In genomic region chr11:100518188-100518591, GRCm38 (mm10) we compare ENCODE assay signal across 8 mouse cellular contexts. TPM values are rescaled to one million over a fixed set of nuclear protein-coding genes. Genes with fewer than 3 reads are reported as not detected.
DNase-seq lines count a peak whose midpoint lies in the region; ATAC-seq and TF ChIP-seq lines count a peak whose summit lies in the region.
"Had no signal": no experiment of that assay in that cellular context is flagged by ENCODE, and none has a peak within 500 bp of the region (broad histone marks: within the 10 kb centered on the region; RNA-seq: fewer than 3 reads in every experiment).

No protein-coding gene starts in this region.

- no peak overlapping the region for H3K9ac ChIP-seq in kidney, embryonic 16.5 days (replicated peaks; ENCODE audit: low read length)
- no peak overlapping the region for H3K9ac ChIP-seq in stomach, postnatal 0 days (ENCODE audit: low read length)
- H3K9ac ChIP-seq: midbrain, embryonic 12.5 days had no signal

- no peaks in the 10 kb centered on the region for H3K27me3 ChIP-seq in kidney, embryonic 16.5 days (ENCODE audit: insufficient read depth, low read length)
- H3K27me3 ChIP-seq in stomach, postnatal 0 days (ENCODE audit: control insufficient read depth, insufficient read depth, low read length), result no peaks in the 10 kb centered on the region
- H3K27me3 ChIP-seq: midbrain, embryonic 12.5 days had no signal

- TF ChIP-seq CTCF in stomach, postnatal 0 days (IDR thresholded peaks at IDR 0.05; ENCODE audit: low read depth), result no peak

- WGBS in kidney, embryonic 16.5 days, result 39% methylated on average over 5 of the region's 5 CpGs
- WGBS in stomach, postnatal 0 days, result 58% methylated on average over 5 of the region's 5 CpGs

- H3K36me3 ChIP-seq in kidney, embryonic 16.5 days (ENCODE audit: insufficient read depth, low read length), result peaks cover 67% of the 10 kb centered on the region
- peaks cover 45% of the 10 kb centered on the region for H3K36me3 ChIP-seq in stomach, postnatal 0 days (ENCODE audit: control insufficient read depth, insufficient read depth, low read length)

- H3K4me1 ChIP-seq in kidney, embryonic 16.5 days (ENCODE audit: insufficient read depth, low read length), result peaks cover 20% of the 10 kb centered on the region
- H3K4me1 ChIP-seq in stomach, postnatal 0 days (replicated peaks; ENCODE audit: control insufficient read depth, insufficient read depth), result no peaks in the 10 kb centered on the region

- H3K9me3 ChIP-seq in kidney, embryonic 16.5 days (ENCODE audit: low read length), result no peaks in the 10 kb centered on the region
- H3K9me3 ChIP-seq in stomach, postnatal 0 days (ENCODE audit: control insufficient read depth, low read length), result no peaks in the 10 kb centered on the region
- H3K9me3 ChIP-seq: midbrain, embryonic 12.5 days had no signal

- no peak overlapping the region for H3K4me3 ChIP-seq in kidney, embryonic 16.5 days (ENCODE audit: low read length)
- no peak overlapping the region for H3K4me3 ChIP-seq in stomach, postnatal 0 days (ENCODE audit: low read depth, low read length)
- H3K4me3 ChIP-seq: midbrain, embryonic 12.5 days had no signal

- ATAC-seq in kidney, embryonic 16.5 days (ENCODE audit: low FRiP score, low TSS enrichment), result peak; percentile 72
- peak; percentile 86 for ATAC-seq in stomach, postnatal 0 days (ENCODE audit: low FRiP score, low TSS enrichment)

- H3K4me2 ChIP-seq in kidney, embryonic 16.5 days (replicated peaks; ENCODE audit: low read depth, low read length), result no peak overlapping the region
- no peak overlapping the region for H3K4me2 ChIP-seq in stomach, postnatal 0 days (replicated peaks; ENCODE audit: low read depth)
- H3K4me2 ChIP-seq: midbrain, embryonic 12.5 days had no signal

- DNase-seq in lung, postnatal 10 days, result peak; percentile 15
- no peak for DNase-seq in lung, adult 18-20 months
- DNase-seq in cerebellum, postnatal 25 days, result peak; percentile 90 to 91
- DNase-seq in stomach, postnatal 0 days (ENCODE audit: low spot score), result peak; percentile 65
- DNase-seq in heart, postnatal 4 days, result no peak
- no peak for DNase-seq in spleen, adult 12 weeks (ENCODE audit: low spot score)

- TF ChIP-seq EP300 in stomach, postnatal 0 days (optimal IDR thresholded peaks at IDR 0.05), result no peak

- peak overlapping the region; percentile 75 for H3K27ac ChIP-seq in kidney, embryonic 16.5 days (ENCODE audit: low read length)
- H3K27ac ChIP-seq in stomach, postnatal 0 days (replicated peaks), result no peak overlapping the region
- H3K27ac ChIP-seq: midbrain, embryonic 12.5 days had no signal

RNA-seq across cellular contexts. Expression of gene Acly, which starts 9.6 kb away (rescaled TPM):
- 173 and 179 TPM in 2 replicates for polyA plus RNA-seq in kidney, embryonic 16.5 days (2015; fragmentation: Nextera tagmentation; extraction: Ambion mirVana)
- 70.3 and 70.6 TPM in 2 replicates for polyA plus RNA-seq in stomach, postnatal 0 days (2015; fragmentation: Nextera tagmentation; extraction: Ambion mirVana)
- total RNA-seq in heart, postnatal 4 days (2021), result 10 to 100 TPM; 60.7 to 63.4 TPM

RNA-seq across cellular contexts. Expression of gene Ttc25, which starts 27.2 kb away (rescaled TPM):
- 1.0 and 1.1 TPM in 2 replicates for polyA plus RNA-seq in kidney, embryonic 16.5 days (2015; fragmentation: Nextera tagmentation; extraction: Ambion mirVana)
- 0.17 and 0.33 TPM in 2 replicates for polyA plus RNA-seq in stomach, postnatal 0 days (2015; fragmentation: Nextera tagmentation; extraction: Ambion mirVana)
- under 1 TPM; 0.21 to 0.70 TPM for total RNA-seq in heart, postnatal 4 days (2021)

RNA-seq across cellular contexts. Expression of gene Klhl11, which starts 45.6 kb away (rescaled TPM):
- polyA plus RNA-seq in kidney, embryonic 16.5 days (2015; fragmentation: Nextera tagmentation; extraction: Ambion mirVana), result 8.4 and 10.1 TPM in 2 replicates
- 2.6 and 3.3 TPM in 2 replicates for polyA plus RNA-seq in stomach, postnatal 0 days (2015; fragmentation: Nextera tagmentation; extraction: Ambion mirVana)
- total RNA-seq in heart, postnatal 4 days (2021), result 10 to 100 TPM; 11.8 to 13.4 TPM

RNA-seq across cellular contexts. Expression of gene Cnp, which starts 56.5 kb away (rescaled TPM):
- polyA plus RNA-seq in kidney, embryonic 16.5 days (2015; fragmentation: Nextera tagmentation; extraction: Ambion mirVana), result 30.1 and 33.6 TPM in 2 replicates
- 23.5 and 25.7 TPM in 2 replicates for polyA plus RNA-seq in stomach, postnatal 0 days (2015; fragmentation: Nextera tagmentation; extraction: Ambion mirVana)
- total RNA-seq in heart, postnatal 4 days (2021), result 1 to 10 TPM; 6.3 to 7.3 TPM

Comparison
In these comparisons a context has a peak if more than half of its experiments do, and no peak if none do; other contexts are left out.
1. DNase-seq: peak in lung, postnatal 10 days (single experiment), cerebellum, postnatal 25 days (2 of 2) and stomach, postnatal 0 days (single experiment); none in lung, adult 18-20 months (0 of 2), heart, postnatal 4 days (single experiment) and spleen, adult 12 weeks (single experiment).